Mouse (Mus musculus) cerebellum, adult 11 months (tissue): Measurements from ENCODE around the gene Rom1.
"Not testable (repeated sequence)": the region's sequence is repeated elsewhere in the genome, so short reads cannot be mapped to it uniquely, and the experiment has no call there.

Experiments
- DNase-seq: peaks from one replicate; pipeline ENCODE4 v3.0.0; 2022

Gene Rom1

DNA sequence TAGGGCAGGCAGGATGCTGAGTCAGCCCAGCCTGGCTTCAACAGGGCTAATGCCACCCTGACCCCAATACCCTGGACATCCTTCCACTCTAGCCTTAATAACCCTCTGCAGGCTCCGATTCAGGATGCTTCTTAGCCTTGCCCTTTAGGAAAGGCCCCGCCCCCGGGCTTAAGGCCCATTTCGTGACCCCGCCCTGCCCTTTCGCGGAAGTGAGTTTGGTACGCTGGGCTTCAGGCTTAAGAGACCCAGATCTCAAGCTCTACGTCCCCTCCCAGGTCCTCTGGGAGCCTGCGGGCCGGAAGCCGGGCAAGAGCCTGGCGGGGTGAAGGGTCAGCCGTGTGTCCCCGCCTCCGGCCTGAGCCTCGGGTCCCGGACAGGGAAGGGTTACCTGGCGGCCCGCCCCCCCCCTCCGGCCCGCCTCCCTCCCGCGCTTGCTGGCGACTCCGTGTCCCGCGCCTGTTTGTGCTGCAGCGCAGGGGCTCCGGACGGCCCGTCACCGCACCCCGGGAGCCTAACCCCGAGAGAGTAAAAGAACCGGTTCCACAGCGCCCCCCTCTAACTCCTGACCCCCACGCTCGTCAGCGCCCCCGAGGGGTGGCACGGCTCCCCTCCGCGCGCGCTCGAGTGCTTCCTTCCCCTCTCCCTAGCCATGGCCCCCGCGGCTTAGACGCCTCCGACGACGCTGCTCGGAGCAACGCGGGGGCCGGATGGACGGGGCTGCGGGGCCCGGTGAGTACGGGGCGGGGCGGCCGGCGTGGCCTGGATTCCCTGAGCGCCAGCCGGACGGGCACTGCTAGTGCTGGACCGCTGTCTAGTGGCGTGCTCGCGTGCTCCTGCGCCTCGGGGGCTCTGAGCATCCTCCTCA, at the start of gene Rom1, which contains the start of gene Eml3:
Gene Rom1 (minus strand): TSS at position 133 of the 865 bp plus-strand sequence.
Gene Eml3 (plus strand): TSS at position 329 of the 865 bp plus-strand sequence.
- peak; percentile 80 for DNase-seq

DNA sequence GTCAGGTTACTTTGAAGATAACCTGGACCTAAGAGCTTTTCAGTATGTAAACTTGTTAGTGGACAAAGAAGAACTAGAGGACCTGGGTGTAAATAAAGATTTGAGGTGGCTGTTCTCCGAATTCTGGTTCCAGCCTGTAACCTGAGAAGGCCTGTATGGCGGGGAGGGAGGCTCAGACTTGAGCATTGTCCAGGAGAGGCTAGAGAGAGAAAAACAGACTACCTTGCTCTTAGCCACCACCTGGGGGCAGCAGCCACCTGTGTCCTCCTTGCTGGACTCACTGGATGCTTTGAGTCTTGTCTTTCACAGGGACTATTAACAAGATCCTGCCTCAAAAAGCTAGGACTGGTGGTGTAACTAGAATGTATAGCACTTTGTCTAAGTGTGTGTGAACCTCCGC, 47.4 kb upstream of the Rom1 start:
- DNase-seq = peak; percentile 38

DNA sequence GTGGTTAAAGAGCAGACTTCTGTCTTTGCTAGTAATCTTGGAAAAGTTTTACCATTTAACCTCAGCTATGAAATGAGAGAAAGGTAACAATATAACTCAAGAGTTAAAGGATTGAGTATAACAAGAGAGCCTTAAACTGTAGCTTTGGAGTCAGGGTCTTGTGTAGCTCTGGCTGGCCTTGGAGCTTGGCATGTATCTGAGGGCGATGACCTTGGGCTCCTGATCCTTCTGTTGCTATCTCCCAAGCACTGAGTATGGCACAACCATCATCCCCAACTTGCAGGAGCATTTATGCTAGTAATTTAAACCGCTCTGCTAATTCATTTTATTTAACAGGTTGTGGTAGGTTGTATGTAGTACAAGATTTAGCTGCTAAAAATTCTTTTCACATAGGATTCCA, 46.3 kb upstream of the Rom1 start:
- no peak for DNase-seq

DNA sequence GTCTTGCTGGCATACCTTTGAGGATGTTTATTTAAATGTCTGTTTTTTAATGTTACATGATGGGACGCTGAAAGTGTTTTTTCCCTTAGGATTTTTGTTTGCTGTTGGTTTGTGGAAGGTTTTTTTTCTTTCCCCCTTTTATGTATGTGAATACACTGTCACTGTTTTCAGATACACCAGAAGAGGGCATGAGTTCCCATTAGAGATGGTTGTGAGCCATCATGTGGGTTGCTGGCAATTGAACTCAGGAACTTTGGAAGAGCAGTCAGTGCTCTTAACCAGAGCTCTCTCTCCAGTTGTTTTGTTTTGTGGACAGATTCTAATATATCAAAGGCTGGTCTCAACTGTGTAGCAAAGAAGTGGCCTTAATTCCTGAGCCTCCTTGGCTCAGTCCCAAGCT, 45.5 kb upstream of the Rom1 start:
- no peak for DNase-seq

DNA sequence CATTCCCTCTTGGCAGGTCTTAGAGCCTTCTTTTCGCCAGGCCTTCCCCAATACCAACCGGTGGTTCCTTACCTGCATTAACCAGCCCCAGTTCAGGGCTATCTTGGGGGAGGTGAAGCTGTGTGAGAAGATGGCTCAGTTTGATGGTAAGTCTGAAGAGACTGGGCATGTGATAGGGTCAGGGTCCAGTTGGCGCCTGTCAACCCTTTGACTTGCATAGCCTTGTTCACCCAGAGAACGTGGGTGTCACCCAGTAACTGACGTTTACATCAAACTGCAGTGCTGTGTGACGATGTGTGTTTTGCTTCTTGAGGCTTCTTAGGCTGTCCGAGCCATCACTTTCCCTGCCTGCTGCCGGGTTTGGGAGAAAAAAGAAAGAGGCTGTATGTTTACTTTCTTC, 43.3 kb upstream of the Rom1 start:
- not testable (repeated sequence) for DNase-seq

DNA sequence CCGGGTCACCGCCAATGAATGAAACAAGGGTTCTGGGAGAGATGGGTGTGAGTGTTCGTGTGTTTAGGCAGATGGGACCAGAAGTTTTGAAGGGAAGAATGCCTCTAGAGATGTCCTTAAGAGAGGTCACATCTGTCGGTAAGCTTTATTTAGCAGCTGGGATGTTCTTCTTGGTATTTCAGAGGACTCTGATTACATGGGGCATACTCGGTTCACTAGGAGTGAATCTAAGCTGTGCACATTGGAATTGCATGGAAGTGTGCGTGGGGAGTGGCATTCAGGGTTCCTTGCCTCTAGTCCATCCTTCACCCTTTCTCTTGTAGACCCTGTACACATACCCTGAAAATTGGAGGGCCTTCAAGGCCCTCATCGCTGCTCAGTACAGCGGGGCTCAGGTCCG, 38.7 kb upstream of the Rom1 start:
- no peak for DNase-seq

DNA sequence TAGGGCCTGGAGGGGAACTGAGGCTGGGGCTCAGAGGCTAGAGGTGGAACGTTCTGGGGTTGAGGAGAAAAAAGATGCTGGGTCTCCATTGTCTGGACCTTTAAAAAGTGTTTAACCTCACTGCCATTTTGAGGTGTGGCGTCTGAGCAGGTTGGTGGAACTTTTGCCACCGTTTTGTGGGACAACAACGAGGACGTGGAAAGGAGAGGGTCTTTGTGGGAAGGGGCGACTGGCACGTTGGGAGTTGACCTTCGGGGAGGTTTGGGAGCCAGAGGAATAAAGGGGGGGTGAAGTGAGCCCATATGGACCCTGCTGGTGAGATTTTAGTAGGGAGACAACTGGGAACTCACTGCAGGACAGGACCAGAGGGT, 38.2 kb upstream of the Rom1 start:
- DNase-seq = no peak

DNA sequence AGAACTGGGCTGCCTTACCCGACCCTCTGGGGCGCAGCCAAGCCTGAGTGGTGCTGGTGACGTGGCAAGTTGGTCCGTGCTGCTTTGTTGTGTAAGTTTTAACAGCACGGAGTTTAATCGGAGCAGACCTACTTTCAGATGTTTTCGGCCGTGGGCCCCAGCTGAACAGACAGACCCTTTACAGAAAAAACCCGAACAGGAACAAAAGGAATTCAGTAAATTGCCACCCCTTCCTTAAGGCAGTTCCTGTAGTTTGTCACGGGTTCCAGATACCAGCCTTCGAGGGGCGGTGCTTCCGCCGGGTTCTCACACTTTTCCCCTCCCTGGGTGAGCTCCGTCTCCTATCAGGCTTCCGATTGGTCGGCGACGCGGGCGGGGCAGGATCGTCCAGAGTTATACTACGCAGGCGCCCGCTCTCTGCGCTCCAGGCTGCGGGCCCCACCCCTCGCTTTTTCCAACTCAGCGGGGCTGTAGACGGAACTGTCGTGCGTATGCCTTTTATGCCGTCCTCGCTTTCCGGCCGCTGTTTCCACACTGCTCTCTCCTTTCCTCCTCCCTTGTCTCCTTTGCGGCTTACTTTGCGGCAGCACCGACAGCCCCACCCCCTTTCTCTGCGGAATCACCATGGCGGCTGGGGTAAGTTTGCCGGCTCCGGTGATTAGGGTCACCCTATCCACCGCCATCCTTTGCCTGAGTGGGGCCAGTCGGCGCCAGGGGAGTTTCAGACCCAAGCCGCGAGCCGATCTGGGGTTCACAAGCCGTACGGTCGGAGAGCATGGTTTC, 37.6 kb upstream of the Rom1 start, which contains the start of gene Eef1g:
Gene Eef1g (plus strand): TSS at position 452 of the 783 bp plus-strand sequence.
- DNase-seq = peak; percentile 98

DNA sequence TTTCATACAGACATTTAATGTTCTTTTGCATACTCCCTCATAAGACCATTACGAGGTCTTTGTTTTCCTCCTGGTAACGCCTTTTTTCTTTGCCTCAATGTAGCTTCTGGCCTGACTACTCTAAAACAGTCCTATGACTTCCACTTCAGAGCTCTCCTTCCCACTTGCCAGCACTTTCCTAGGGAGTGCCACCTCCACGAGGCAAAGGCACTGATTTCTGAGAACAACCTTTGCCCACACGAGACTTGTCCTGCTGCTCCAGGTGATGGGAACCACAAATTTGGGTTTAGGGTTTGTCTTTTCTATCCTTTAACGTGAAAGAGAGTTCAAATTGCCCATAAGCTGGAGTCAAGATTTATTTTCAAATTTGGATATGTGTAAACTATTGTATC, 37.0 kb upstream of the Rom1 start:
- no peak for DNase-seq

DNA sequence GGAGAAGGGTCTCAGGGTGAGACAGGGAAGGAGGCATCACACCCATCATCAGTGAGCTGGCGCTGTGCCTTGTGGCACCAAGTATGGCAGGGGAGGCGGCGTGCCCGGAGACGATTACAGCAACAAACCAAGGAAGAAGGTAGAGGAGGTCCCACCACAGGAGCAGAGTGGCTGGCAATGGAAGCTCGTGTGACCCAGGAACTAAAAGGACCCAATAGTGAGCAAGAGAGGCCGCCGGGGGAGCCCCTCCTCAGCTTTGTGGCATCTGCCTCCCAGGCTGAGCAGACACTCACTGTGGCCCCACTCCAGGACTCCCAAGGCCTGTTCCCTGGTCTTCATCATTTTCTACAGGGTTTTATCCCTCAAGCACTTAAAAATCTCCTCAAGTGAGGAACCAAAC, 36.6 kb upstream of the Rom1 start:
- peak; percentile 51 for DNase-seq

DNA sequence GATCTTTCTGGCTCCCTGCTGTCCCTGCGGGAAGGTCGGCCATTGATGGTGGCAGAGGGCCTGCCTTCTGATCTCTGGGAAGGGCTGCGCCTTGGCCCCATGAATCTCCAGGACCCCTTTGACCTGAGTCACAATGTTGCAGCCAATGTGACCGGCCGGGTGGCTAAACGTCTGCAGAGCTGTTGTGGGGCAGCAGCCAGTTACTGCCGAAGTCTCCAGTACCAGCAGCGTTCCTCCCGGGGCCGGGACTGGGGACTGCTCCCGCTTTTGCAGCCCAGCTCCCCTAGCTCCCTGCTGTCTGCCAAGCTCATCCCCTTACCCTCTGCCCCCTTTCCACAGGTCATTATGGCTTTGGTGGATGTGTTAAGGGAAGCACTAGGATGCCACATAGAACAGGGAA, 35.9 kb upstream of the Rom1 start:
- DNase-seq = no peak

DNA sequence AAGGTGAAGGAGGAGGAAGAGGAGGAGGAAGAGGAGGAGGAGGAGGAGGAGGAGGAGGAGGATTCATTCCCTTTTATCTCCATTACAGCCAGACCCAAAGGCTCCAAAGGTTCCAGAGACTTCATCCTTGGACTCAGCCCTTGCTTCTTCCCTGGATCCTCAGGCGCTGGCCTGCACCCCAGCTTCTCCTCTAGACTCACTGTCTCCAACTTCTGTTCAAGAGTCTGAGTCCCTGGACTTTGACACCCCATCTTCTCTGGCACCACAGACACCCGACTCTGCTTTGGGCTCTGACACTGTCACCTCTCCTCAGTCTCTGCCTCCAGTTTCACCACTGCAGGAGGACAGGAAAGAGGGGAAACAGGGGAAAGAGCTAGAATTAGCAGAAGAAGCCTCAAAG, 33.1 kb upstream of the Rom1 start:
- no peak for DNase-seq

DNA sequence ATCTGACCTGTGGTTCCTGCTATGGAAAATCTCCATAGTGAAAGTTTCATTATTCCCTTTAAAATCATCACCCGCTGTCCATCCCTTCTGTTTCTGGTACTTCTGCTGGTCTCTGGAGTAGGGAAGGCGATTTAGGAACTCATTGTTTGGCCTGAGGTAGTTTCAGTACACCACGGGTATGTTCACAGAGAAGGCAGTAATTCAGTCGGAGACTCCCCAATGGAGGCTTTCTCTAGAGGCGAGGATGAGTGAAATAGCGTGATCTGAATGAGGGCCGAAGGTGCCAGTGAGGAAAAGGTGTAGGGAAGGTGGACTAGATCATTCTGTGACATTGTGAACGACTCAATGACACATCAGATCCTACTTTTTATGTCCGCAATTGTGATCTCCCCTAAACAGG, 25.0 kb upstream of the Rom1 start:
- DNase-seq = no peak

DNA sequence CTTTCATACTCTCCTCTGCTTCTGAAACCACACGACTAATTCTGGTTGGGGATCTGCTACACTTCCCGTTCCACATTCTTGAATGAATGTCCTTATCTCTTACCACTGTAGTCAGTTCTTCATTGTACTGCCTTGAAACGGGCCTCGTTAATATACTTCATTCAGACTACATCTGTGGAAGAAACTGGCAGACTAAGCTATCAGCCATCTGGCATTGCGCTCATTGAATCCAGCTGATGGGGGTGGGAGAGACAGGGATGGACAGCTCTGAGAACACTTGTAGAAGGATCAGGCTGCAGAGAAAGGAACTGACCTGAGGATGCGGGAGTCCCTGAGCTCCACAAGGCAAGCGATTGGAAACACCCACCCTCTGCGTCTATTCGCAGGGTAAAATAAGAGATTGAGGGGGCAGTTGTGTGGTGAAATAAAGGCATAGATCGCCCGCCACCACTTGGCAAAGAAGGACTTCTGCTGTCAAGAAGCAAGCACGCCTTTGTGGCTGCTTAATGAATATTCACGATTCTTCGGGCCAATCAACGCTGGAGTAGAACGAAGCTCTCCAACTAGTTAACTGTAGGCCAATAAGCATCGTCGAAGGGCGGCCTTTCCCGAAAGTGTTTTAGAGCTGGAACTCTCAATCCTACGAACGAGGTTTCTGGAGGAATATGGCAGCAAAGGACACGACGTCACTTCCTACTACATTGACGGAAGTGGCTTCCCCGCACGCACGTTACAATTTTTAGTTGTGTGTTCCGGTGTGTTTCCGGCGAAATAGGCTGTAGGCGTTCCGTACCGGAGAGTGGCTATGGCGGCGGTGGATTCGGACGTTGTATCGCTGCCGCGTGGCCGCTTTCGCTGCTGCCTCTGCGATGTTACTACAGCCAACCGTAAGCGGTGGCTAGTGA, 24.2 kb upstream of the Rom1 start, which contains the start of gene Tut1:
Gene Tut1 (plus strand): TSS at position 713 of the 905 bp plus-strand sequence.
- DNase-seq = peak; percentile 87

DNA sequence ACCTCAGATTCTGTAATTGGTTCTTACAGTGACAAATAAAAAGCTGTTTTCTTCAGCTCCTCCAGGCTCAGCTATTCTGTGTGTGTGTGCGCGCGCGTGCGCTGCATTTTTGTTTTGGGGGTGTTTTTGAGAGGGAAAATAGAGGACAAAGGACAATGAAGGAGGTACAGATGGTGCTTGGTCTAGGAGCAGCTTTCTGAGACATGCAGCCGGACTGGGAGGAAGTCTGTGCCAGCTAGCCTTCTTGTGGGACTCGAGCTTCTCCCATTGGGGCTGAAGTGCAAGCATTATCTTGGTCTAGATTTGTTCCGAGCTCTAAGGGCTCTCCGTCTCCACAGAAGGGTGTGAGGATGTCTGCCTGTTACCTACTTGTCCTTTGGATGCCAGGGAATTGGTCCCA, 23.1 kb upstream of the Rom1 start:
- no peak for DNase-seq

DNA sequence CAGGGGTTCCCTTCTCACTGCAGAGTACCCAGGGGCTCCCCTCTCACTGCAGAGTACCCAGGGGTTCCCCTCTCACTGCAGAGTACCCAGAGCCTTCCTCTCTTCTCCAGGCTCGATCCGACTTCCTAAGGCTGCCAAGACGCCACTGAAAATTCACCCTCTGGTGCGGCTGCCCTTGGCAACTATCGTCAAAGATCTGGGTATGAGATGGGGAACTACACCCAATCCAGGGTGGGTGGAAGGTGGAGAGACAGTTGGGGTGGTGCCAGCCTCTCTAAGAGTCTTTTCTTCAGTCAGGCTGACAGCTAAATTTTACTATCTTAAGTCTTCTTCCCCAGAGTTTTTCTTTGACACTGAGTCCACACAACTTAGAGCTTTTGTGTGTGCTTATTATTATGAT, 21.0 kb upstream of the Rom1 start:
- no peak for DNase-seq

DNA sequence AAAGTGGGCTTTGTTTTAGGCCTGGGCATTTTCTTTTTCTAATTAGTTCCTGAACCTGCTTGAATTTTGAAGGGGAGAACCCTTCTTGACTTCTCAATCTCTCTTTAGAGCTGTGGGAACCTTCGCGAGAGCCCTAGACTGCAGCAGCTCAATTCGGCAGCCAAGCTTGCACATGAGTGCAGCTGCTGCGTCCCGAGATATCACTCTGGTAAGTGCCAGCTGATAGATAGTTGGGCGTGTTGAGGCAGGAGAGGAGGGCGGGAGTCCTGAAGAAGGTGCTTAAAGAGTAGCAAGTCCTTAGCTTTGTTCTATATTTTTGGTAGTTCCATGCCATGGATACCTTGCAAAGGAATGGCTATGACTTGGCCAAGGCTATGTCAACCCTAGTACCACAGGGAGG, 17.8 kb upstream of the Rom1 start:
- no peak for DNase-seq

DNA sequence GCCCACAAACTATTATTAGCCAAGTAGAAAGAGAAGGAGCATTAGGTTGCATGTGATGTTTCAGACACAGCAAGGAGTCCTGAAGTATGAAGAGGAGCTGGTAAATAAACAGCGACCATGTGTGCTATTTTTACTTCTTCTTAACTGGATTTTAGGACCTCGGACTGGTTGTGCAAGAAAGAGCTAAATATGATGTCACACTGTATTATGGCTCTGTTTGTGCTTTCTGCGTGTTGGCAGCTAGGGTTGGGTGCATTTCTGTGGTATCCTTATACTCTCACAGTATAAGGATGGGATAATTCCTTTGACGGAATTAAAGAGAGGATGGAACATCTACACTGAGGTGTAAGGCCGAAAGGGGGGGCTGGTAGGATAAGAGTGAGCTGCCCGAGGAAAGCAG, 16.1 kb upstream of the Rom1 start:
- no peak for DNase-seq

DNA sequence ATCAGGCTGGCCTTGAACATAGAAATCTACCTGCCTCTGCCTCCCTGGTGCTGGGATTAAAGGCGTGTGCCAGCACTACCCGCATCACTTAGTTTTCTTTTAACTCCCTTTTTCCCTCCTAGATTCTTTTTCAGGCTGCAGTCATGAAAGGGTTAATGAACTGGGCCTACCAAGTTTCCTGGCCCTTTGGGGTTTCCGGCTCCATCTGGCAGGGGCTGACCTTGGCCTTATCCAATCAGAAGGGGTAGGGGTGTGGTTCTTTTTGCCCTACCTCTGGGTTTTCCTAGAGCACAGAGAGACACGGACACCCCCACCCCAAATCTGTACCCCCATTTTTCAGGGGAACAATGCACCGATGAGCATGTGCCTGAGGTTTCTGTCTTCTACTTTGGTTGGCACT, 15.6 kb upstream of the Rom1 start:
- no peak for DNase-seq

DNA sequence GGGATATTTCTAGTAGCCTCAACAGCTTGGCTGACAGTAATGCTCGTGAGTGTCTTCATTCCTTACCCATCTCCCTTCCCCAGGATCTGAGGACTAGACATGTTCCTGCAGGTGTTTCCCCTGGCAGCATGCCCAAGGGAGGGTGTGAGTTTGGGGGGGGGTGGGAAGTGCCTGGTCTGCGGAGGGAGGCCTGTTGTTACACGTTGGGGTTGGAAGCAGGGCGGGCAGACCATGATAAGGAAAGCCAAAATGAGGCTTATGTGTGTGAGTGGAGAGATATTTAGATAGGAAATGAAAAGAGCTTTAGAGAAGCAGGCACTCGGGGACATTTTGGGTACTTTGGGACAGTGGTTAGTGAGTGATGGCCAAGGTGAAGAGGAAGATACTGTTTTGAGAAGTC, 14.9 kb upstream of the Rom1 start:
- DNase-seq = no peak

DNA sequence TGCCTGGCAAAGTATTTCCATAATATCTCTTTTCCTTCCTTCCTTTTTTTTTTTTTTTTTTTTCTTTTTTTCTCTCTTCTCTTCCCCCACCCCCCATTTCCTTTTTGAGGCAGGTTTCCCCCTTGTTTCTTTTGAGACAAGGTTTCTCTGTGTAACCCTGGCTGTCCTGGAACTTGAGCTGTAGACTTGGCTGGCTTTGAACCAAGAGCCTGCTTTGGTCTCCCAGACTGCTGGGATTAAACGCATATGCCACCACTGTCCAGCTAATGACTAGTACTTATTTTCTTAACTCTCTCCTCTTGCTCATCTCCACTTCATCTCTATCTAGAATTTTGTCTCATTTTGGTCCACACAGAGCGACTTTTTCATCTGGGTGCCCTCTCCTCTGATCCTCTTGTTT, 13.9 kb upstream of the Rom1 start:
- DNase-seq = no peak

DNA sequence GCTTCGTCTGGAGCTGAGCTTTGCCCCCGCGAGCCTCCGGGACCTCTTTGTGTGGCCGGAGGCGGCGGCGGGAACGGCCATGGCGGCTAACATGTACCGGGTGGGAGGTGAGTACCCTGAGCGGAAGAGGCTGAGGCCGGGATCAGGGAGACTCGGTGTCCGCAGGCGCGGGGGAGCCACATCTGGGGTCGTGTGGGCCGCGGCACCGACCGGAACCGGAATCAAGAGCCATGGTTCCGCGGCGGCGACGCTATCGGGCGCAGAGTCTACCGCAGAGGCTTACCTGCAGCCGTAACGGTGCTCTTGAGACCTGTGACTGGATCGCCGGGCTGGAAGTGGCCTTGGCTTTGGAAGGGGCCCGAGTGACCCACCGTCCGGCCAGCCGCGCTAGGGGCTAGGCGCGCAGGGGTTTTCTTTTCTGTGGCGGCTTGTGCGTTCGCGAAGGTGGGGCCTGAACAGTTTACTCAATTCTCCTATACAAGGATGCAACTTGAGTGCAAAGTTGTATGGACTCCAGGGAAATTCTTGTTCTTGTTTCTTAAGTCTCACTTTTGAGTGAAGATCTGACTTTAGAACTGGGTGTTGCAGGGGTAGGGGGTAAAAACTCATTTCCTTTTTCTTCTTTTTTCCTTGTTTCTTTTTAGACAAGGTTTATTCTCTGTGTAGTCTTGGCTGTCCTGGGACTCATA, 13.3 kb upstream of the Rom1 start:
- DNase-seq = no peak
